Mouse (Mus musculus) T-helper 2 cell (primary cell): ENCODE measurements at regions not wholly inside any gene's neighbourhood (a gene's known extent, or its start where the extent isn't known, plus 50 kb on each side); places are given as distances from the start of the nearest gene placed in this dataset.

ENCODE experiments used
- in situ Hi-C: fragments of 300-600 bp; cut with MboI, MseI; formaldehyde crosslinking; loops from one replicate; pipeline ENCODE4 v1.15.1; 2025; ENCODE audit warnings: high pct_unique_total_duplicates

GRCm38 (mm10) chr5:43339671-43340070, 106.7 kb downstream of the Cpeb2 start:
- in situ Hi-C loops, result no loop called here

GRCm38 (mm10) chr5:43341475-43341874, 108.5 kb downstream of the Cpeb2 start:
- in situ Hi-C loops, result no loop called here

GRCm38 (mm10) chr5:43344441-43344840, 111.5 kb downstream of the Cpeb2 start:
- in situ Hi-C loops, result no loop called here

GRCm38 (mm10) chr5:43350987-43351386, 118.0 kb downstream of the Cpeb2 start:
- in situ Hi-C loops, result loop anchor here (10.0 kb wide), 1 partner anchor 66 kb away; no protein-coding TSS in a partner anchor

- in situ Hi-C loops, result loop anchor here (10.0 kb wide), 1 partner anchor 69 kb away; no protein-coding TSS in a partner anchor
Measured at GRCm38 (mm10) chr5:43353021-43353990, 120.3 kb downstream of the Cpeb2 start.

GRCm38 (mm10) chr5:43354351-43354942, 121.5 kb downstream of the Cpeb2 start:
- in situ Hi-C loops, result loop anchor here (10.0 kb wide), 1 partner anchor 70 kb away; no protein-coding TSS in a partner anchor

GRCm38 (mm10) chr5:43355026-43355580, 122.1 kb downstream of the Cpeb2 start:
- in situ Hi-C loops, result loop anchor here (10.0 kb wide), 1 partner anchor 70 kb away; no protein-coding TSS in a partner anchor

GRCm38 (mm10) chr5:43355832-43356231, 122.9 kb downstream of the Cpeb2 start:
- in situ Hi-C loops, result loop anchor here (10.0 kb wide), 1 partner anchor 71 kb away; no protein-coding TSS in a partner anchor

GRCm38 (mm10) chr5:43357100-43357680, 124.2 kb downstream of the Cpeb2 start:
- in situ Hi-C loops, result loop anchor here (10.0 kb wide), 1 partner anchor 72 kb away; no protein-coding TSS in a partner anchor

- in situ Hi-C loops, result loop anchor here (10.0 kb wide), 1 partner anchor 73 kb away; no protein-coding TSS in a partner anchor
Measured at GRCm38 (mm10) chr5:43357901-43358300, 124.9 kb downstream of the Cpeb2 start.

GRCm38 (mm10) chr5:43358928-43359765, 126.2 kb downstream of the Cpeb2 start:
- in situ Hi-C loops, result loop anchor here (10.0 kb wide), 1 partner anchor 74 kb away; no protein-coding TSS in a partner anchor

- in situ Hi-C loops, result no loop called here
Measured at GRCm38 (mm10) chr5:43360298-43360697, 127.3 kb downstream of the Cpeb2 start.

- in situ Hi-C loops, result no loop called here
Measured at GRCm38 (mm10) chr5:43361026-43361425, 128.1 kb downstream of the Cpeb2 start.

- in situ Hi-C loops, result no loop called here
Measured at GRCm38 (mm10) chr5:43372385-43372784, 139.4 kb downstream of the Cpeb2 start.

GRCm38 (mm10) chr5:43384689-43385375, 130.5 kb upstream of the C1qtnf7 start:
- in situ Hi-C loops, result loop anchor here (25.0 kb wide), 1 partner anchor 1498 kb away; no protein-coding TSS in a partner anchor

GRCm38 (mm10) chr5:43390997-43391396, 124.3 kb upstream of the C1qtnf7 start:
- in situ Hi-C loops, result loop anchor here (25.0 kb wide), 1 partner anchor 1504 kb away; no protein-coding TSS in a partner anchor

- in situ Hi-C loops, result loop anchor here (25.0 kb wide), 1 partner anchor 1504 kb away; no protein-coding TSS in a partner anchor
Measured at GRCm38 (mm10) chr5:43391412-43392029, 123.8 kb upstream of the C1qtnf7 start.

- in situ Hi-C loops, result loop anchor here (25.0 kb wide), 1 partner anchor 1506 kb away; no protein-coding TSS in a partner anchor
Measured at GRCm38 (mm10) chr5:43392908-43393545, 122.3 kb upstream of the C1qtnf7 start.

GRCm38 (mm10) chr5:43417259-43417658, 98.1 kb upstream of the C1qtnf7 start:
- in situ Hi-C loops, result no loop called here
